Mouse (Mus musculus) thymus, postnatal 14 days (tissue): ENCODE measurements at regions not wholly inside any gene's neighbourhood (a gene's known extent, or its start where the extent isn't known, plus 50 kb on each side); places are given as distances from the start of the nearest gene placed in this dataset.

Experiments
- DNase-seq: peaks from one replicate; pipeline ENCODE4 v3.0.0; 2021

DNA sequence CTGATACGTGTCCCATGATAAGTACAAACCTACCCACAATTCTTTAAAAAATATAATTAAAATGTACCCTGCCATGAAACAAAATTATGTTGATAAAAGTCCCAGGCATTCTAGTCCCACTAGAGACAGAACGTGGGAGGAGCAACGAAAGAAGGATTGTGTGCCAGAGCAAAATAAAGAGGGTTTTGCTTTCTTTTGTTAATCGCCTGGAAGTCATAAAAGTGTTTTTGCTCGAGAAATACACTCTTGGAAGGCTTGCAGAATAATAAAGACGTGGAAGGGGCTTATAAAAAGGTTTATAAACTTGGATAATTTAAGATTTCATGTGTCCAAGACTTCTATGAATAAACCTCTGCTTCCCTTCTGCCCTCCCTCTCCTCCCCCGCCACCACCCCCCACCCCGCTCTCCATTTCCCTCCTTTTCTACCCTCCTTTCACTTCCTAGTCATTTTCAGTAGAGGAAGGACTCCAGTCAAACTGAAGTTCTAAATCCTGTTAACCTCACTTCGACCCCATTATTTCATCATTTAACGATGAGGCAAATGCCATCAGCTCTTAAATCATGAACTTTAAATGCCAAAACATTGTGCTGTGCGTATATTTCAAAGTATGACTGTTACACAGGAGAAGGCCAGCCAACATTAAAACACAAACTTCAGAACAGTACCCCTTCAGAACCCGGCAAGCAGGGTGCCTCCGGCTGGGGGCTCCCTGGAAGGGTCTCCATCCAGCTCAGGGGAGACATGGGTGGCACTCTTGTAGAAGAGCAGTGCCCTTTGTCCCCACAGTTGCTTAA lies 54.8 kb upstream of the Cep85l start:
- DNase-seq: no peak

DNA sequence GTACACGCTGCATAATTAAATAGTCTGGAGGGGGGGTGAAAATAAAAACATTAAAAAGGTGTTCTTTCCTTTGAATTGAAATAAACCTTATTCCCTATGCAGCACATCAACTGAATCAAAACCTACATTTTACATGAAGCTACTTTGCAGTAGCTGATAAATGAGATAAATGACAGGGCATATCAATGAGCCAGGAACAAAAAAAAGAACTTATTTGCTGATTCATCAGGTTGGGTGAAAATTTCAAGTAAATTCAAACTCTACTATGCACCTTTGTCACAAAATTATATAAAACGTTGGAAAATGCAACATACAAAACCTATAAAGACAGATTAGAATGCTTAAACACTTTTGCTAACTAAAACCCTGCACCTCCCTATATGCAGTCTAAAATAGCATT lies 53.0 kb upstream of the Cep85l start:
- DNase-seq: no peak

DNA sequence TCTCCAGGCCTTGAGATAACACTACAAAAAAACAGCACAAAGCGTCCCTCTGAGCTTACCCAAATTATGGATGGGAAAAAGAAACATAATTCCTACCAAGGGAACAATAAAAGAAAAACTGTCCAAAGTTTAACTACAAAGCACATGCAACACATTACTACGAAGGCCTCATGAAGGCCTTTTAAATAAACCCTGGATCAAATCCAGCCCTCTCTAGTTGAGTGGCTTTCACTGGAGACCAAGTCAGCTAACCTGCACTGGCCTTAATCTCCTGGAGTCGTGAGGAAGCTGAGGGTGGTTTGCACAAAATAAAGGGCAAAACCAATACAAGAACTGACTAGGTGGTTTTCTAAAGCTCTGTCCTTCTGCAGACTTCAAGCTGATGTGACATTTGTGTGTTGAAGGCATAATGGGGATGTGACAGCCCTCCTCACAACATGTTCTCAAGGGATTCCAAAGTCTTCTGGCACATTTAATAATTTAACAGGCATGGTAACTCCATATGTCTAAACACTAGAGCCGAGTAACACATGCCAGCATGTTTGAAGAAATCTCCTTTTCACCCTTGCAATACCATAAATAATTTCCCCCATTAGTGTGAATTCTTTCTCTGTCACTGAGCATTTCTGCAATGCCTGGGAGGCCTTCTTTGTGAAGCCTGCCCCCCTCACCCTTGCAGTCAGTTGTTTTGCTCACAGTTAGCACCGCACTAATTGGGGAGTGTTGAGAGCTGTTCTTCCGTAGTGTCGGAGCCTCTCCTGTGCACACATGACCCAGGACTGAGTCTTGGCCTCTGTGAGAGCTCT lies 50.0 kb upstream of the Cep85l start:
- no peak for DNase-seq
